Mouse (Mus musculus): Measurements from ENCODE around the gene Mzf1. TPM values are rescaled to one million over a fixed set of nuclear protein-coding genes. Genes with fewer than 3 reads are reported as not detected.

Gene Mzf1
- total and polyA plus RNA-seq, 3 experiments, result 0.45 to 0.59 (median 0.50) TPM

DNA sequence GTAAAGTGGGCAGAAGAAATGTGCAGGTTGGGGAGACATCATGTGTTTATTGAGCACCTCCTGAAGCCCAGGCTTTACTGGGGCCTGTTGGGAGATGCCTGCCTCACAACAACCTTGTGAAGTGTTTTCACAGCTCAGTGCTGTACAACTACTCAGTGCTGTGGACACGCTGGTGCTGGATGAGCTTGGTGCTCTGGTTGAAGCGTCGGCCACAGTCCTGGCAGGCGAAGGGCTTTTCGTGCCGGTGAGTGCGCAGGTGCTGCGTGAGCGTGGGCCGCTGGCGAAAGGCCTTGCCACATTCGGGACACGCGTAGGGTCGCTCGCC lies 11.5 kb downstream of the Mzf1 start:
- no peak overlapping the region for H3K9ac ChIP-seq (ENCODE audit: low read depth, low read length)
- peaks cover 4% of the 10 kb centered on the region for H3K4me1 ChIP-seq (ENCODE audit: control insufficient read depth, insufficient read depth, low read length)
- peaks cover 15% of the 10 kb centered on the region for H3K27me3 ChIP-seq (ENCODE audit: control insufficient read depth, insufficient read depth, low read length)
- no peak overlapping the region for H3K27ac ChIP-seq
- no peaks in the 10 kb centered on the region for H3K79me2 ChIP-seq (replicated peaks; ENCODE audit: control insufficient read depth, insufficient read depth, low read length)
- whole genome bisulfite sequencing, result 55% methylated on average over 16 of the region's 16 CpGs
- no peak overlapping the region for H3K4me3 ChIP-seq
- TF ChIP-seq POLR2A (IDR thresholded peaks at IDR 0.05; ENCODE audit: insufficient read depth, low read depth, low read length) (no peak), EP300 (IDR thresholded peaks at IDR 0.05; ENCODE audit: insufficient read depth, low read depth, low read length) (no peak), CTCF (IDR thresholded peaks at IDR 0.05) (no peak)
- intact Hi-C loops (cut with DNase I), result loop anchor here (10.0 kb wide), 1 partner anchor 78 kb away; the partner anchor contains the start of gene Zfp324
- no peaks in the 10 kb centered on the region for H3K36me3 ChIP-seq (ENCODE audit: control insufficient read depth, insufficient read depth, low read length)
- peak in 1 of 2 experiments; percentile 2 for DNase-seq

DNA sequence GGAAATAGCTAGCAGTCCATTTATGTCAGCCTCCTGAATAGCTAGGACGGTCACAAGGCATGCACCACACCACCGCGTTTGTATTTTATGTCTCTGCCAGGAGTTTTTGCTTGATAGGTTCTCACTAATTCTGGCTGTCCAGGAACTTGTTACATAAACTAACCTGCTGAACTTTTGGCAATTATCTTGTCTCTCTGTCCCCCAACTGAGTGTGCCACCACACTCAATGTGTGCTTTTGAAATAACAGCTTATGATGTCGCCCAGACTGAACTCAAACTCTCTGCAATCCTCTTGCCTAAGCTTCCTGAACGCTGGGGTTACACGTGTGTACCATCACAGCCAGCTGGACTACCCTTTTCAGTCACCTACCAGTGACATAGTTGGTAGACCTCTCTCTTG lies 12.1 kb downstream of the Mzf1 start:
- no peak overlapping the region for H3K9ac ChIP-seq (ENCODE audit: low read depth, low read length)
- H3K27me3 ChIP-seq (ENCODE audit: control insufficient read depth, insufficient read depth, low read length), result peaks cover 15% of the 10 kb centered on the region
- intact Hi-C loops (cut with DNase I), result loop anchor here (10.0 kb wide), 1 partner anchor 78 kb away; the partner anchor contains the start of gene Zfp324
- H3K4me1 ChIP-seq (ENCODE audit: control insufficient read depth, insufficient read depth, low read length), result peaks cover 4% of the 10 kb centered on the region
- H3K36me3 ChIP-seq (ENCODE audit: control insufficient read depth, insufficient read depth, low read length), result no peaks in the 10 kb centered on the region
- TF ChIP-seq CTCF (IDR thresholded peaks at IDR 0.05), result no peak
- no peak for TF ChIP-seq POLR2A (IDR thresholded peaks at IDR 0.05; ENCODE audit: insufficient read depth, low read depth, low read length)
- no peak for TF ChIP-seq EP300 (IDR thresholded peaks at IDR 0.05; ENCODE audit: insufficient read depth, low read depth, low read length)
- H3K4me3 ChIP-seq, result no peak overlapping the region
- WGBS, result 67% methylated on average over 6 of the region's 6 CpGs
- H3K27ac ChIP-seq, result no peak overlapping the region
- H3K79me2 ChIP-seq (replicated peaks; ENCODE audit: control insufficient read depth, insufficient read depth, low read length), result no peaks in the 10 kb centered on the region
- no peak for DNase-seq

DNA sequence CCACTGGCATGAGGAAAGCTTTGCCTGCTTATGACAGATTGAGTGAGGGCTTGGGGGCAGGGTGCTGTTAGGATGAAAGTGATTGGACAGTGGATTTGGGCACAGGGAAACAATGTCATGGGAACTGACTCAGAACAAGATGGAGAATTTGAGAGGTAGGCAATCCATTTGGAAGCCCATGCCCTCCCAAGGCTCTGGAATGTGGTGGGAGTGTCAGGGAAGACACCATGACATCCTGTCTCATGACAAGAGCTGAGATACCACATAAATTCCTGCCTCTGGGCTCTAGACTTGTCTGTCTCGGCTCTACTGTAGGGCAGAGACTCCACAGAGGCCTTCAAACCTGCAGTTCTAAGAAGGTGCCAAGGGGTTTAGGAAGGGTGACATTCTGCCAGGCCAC lies 13.3 kb downstream of the Mzf1 start:
- TF ChIP-seq EP300 (IDR thresholded peaks at IDR 0.05; ENCODE audit: insufficient read depth, low read depth, low read length), result no peak
- TF ChIP-seq CTCF (IDR thresholded peaks at IDR 0.05), result no peak
- TF ChIP-seq POLR2A (IDR thresholded peaks at IDR 0.05; ENCODE audit: insufficient read depth, low read depth, low read length), result no peak
- Histone ChIP-seq H3K27ac (no peak overlapping the region), H3K9ac (ENCODE audit: low read depth, low read length) (no peak overlapping the region), H3K79me2 (replicated peaks; ENCODE audit: control insufficient read depth, insufficient read depth, low read length) (no peaks in the 10 kb centered on the region), H3K4me1 (ENCODE audit: control insufficient read depth, insufficient read depth, low read length) (peaks cover 6% of the 10 kb centered on the region), H3K4me3 (no peak overlapping the region), H3K36me3 (ENCODE audit: control insufficient read depth, insufficient read depth, low read length) (no peaks in the 10 kb centered on the region), H3K27me3 (ENCODE audit: control insufficient read depth, insufficient read depth, low read length) (peaks cover 15% of the 10 kb centered on the region)
- WGBS, result 74% methylated on average over 1 of the region's 1 CpGs
- DNase-seq, result no peak
- intact Hi-C loops (cut with DNase I), result loop anchor here (10.0 kb wide), 1 partner anchor 76 kb away; the partner anchor contains the start of gene Zfp324

DNA sequence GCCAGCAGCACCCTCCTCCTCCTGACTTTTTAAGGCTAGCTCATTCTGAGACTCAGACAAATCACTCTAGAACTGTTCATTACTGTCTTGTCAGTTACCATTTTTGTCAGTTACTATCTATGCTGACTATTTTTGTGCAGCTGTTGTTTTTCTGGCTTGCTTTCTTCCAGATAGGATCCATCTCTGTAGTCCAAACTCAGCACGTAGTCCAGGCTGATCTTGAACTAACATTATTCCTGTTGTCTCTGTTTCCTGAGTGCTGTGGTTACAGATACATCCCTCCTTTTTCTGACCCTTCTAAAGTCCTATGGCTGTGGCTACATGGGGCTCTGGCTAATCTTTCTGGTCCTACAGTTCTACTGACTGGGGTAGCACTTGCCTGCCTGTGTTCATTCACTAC lies 15.4 kb downstream of the Mzf1 start:
- H3K9ac ChIP-seq (ENCODE audit: low read depth, low read length), result peak overlapping the region; percentile 97; the same call in 1 of the 2 replicates
- H3K79me2 ChIP-seq (replicated peaks; ENCODE audit: control insufficient read depth, insufficient read depth, low read length), result no peaks in the 10 kb centered on the region
- peaks cover 9% of the 10 kb centered on the region for H3K4me1 ChIP-seq (ENCODE audit: control insufficient read depth, insufficient read depth, low read length)
- H3K27me3 ChIP-seq (ENCODE audit: control insufficient read depth, insufficient read depth, low read length), result peaks cover 11% of the 10 kb centered on the region
- peak overlapping the region; percentile 100; the same call in 1 of the 2 replicates for H3K27ac ChIP-seq
- 49% methylated on average over 1 of the region's 1 CpGs for WGBS
- intact Hi-C loops (cut with DNase I), result loop anchor here (2.0 to 10.0 kb wide), 4 partner anchors 16 to 564 kb away; partner anchors contain the start of genes Mzf1, Rps5, Zfp110 and Zfp606
- no peak for TF ChIP-seq POLR2A (IDR thresholded peaks at IDR 0.05; ENCODE audit: insufficient read depth, low read depth, low read length)
- TF ChIP-seq EP300 (IDR thresholded peaks at IDR 0.05; ENCODE audit: insufficient read depth, low read depth, low read length), result no peak
- no peak for TF ChIP-seq CTCF (IDR thresholded peaks at IDR 0.05)
- no peaks in the 10 kb centered on the region for H3K36me3 ChIP-seq (ENCODE audit: control insufficient read depth, insufficient read depth, low read length)
- DNase-seq, result no peak
- H3K4me3 ChIP-seq, result no peak overlapping the region

DNA sequence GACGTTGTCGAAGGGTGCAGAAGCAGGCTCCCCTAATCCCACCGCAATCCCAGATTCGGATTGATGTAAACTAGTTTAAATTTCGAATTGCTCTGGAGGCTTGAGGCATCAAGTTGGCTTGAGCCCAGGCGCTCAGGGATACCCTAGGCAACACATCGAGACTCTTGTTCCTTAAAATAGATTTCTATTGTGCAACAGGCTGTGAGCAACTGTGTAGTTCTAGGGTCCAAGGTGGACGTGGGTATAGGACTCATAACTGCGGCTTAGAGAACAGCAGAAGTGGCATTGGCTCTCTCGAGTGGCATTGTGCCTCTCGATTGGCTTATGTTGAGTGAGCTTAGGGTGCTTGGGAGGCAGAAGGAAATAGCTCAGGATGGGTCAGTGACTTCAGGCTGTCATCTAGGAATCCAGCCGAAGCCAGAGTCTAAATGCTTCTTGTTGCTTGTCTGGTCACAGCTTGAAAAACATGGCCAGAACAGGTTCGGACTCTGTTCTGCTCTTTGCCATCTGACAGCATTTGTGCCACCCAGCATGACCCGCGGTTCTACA lies 15.9 kb downstream of the Mzf1 start:
- Histone ChIP-seq H3K4me3 (peak overlapping the region; percentile 100), H3K27me3 (ENCODE audit: control insufficient read depth, insufficient read depth, low read length) (peaks cover 6% of the 10 kb centered on the region), H3K79me2 (replicated peaks; ENCODE audit: control insufficient read depth, insufficient read depth, low read length) (no peaks in the 10 kb centered on the region), H3K27ac (peak overlapping the region; percentile 100), H3K9ac (ENCODE audit: low read depth, low read length) (peak overlapping the region; percentile 97), H3K4me1 (ENCODE audit: control insufficient read depth, insufficient read depth, low read length) (peaks cover 9% of the 10 kb centered on the region), H3K36me3 (ENCODE audit: control insufficient read depth, insufficient read depth, low read length) (no peaks in the 10 kb centered on the region; the same call in 1 of the 2 replicates)
- intact Hi-C loops (cut with DNase I), result loop anchor here (2.0 to 10.0 kb wide), 4 partner anchors 16 to 564 kb away; partner anchors contain the start of genes Mzf1, Rps5, Zfp110 and Zfp606
- WGBS, result 6% methylated on average over 15 of the region's 15 CpGs
- TF ChIP-seq POLR2A (IDR thresholded peaks at IDR 0.05; ENCODE audit: insufficient read depth, low read depth, low read length) (no peak), CTCF (IDR thresholded peaks at IDR 0.05) (no peak), EP300 (IDR thresholded peaks at IDR 0.05; ENCODE audit: insufficient read depth, low read depth, low read length) (no peak)
- no peak for DNase-seq

DNA sequence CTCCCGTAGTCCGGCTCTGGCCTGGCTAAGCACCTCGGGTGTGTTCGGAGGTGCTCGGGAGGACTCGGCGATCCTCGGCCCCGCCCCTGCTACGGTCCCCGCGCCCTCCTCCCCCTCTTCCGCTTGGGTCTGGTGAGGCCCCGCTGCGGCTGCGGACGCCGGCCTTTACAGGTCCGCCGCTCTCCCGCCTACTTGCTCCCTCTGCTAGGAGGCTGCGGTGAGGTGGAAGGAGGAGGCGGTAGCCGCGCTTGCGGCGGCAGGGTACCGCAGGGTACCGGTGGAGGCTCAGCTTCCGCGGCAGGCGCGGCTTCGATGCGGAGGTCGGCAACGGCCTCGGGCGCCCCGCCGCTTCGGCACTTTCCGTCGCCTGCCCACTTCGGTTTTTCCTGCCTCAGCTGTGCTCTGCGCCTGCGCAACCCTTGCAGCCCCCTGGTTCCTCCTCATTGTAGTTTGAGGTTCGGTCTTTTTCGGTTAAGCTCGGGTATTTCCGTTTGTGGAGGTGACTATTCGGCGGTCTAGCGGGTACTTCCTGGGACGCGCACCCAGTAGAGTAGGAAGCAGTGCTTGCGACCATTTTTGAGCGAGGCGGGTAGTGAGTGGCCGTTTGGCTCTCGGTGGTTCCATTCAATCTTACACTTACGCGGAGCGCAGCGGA lies 16.5 kb downstream of the Mzf1 start, which contains the start of gene Ube2m:
Ube2m (minus strand) TSS at position 375 of the 655 bp plus-strand sequence.
- H3K4me3 ChIP-seq, result peak within 1 kb of the TSS; percentile 100
- TF ChIP-seq POLR2A (IDR thresholded peaks at IDR 0.05; ENCODE audit: insufficient read depth, low read depth, low read length) (peak; percentile 87), CTCF (IDR thresholded peaks at IDR 0.05) (no peak), EP300 (IDR thresholded peaks at IDR 0.05; ENCODE audit: insufficient read depth, low read depth, low read length) (no peak; the same call in 1 of the 2 replicates)

More for the DNA sequence above, 16.5 kb downstream of the Mzf1 start, which contains the start of gene Ube2m:
- H3K27me3 ChIP-seq (ENCODE audit: control insufficient read depth, insufficient read depth, low read length), result no peaks in the 10 kb centered on the region
- under 1% methylated on average over 65 of the region's 65 CpGs for WGBS
- peak; percentile 99 to 100 for DNase-seq
- peaks cover 9% of the 10 kb centered on the region for H3K4me1 ChIP-seq (ENCODE audit: control insufficient read depth, insufficient read depth, low read length)
- H3K79me2 ChIP-seq (replicated peaks; ENCODE audit: control insufficient read depth, insufficient read depth, low read length), result no peaks in the 10 kb centered on the region
- intact Hi-C loops (cut with DNase I), result loop anchor here (2.0 to 10.0 kb wide), 4 partner anchors 17 to 563 kb away; partner anchors contain the start of genes Mzf1, Rps5, Zfp110 and Zfp606
- H3K9ac ChIP-seq (ENCODE audit: low read depth, low read length), result peak within 1 kb of the TSS; percentile 97
- H3K36me3 ChIP-seq (ENCODE audit: control insufficient read depth, insufficient read depth, low read length), result no peaks in the 10 kb centered on the region; the same call in 1 of the 2 replicates
- peak within 1 kb of the TSS; percentile 100 for H3K27ac ChIP-seq
